Mouse (Mus musculus): ENCODE measurements around the gene Cyp2a12.
"Not testable (repeated sequence)": the region's sequence is repeated elsewhere in the genome, so short reads cannot be mapped to it uniquely, and the experiment has no call there.

DNA sequence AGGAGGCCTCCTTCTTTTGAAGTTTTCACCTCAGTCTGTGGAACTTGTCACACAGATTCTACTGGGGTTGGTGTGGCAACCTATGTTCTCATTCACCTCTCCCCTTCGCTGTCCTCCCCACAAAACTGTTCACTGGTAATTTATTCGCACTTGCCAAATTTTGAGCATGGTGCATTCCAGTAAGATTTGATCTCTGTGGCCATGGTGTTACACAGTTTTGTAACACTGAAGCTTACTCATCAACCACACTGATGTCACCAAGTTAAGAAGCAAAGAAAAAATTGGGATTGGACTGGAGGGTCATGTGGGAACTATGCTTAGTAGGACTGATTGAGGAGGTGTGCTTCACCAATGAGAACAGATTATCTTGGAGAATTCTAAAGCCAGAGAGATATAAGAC lies 30.5 kb downstream of the Cyp2a12 start:
- not testable (repeated sequence) for TF ChIP-seq CTCF, EP300 (IDR thresholded peaks at IDR 0.05)
